Mouse (Mus musculus) embryo, embryonic 11.5 days (tissue): Measurements from ENCODE around the gene Cpa5.
A peak's percentile ranks its signal among the peaks of the same experiment; 100 is the strongest.

ENCODE experiments used
- DNase-seq: peaks from one replicate; pipeline ENCODE4 v3.0.0-alpha.2; 2012; ENCODE audit warnings: low read depth, low spot score

Cpa5 gene

DNA sequence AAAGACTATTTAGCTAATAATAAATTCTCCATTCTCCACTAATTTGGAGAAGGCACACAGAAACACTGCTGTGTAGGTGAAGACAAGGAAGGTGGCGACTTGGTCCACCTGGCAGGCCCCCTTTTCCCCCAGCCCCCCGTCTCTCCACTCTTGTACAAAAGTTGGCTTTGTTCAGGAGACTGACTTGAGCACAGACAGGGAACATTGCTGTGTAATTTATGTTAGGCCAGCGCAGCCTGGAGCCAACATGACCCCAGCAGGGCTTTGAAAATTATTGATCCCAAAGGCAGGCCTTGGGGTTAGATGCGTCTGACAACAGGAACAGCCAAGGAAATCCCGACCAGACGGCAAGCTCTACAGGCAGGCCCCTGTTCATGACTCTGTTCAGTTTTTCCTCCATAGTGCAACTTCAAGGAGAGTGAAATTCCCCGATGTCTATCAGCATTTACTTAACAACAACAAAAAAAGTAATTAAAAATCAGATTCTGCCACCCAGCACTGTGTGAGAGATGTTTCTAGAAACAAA lies 6.4 kb upstream of the Cpa5 start:
- no peak for DNase-seq

- DNase-seq, result no peak
Observed at GRCm38 (mm10) chr6:30605111-30605510, 5.7 kb upstream of the Cpa5 start.

- DNase-seq, result no peak
Observed at GRCm38 (mm10) chr6:30605672-30606071, 5.1 kb upstream of the Cpa5 start.

GRCm38 (mm10) chr6:30611212-30611611 lies 402 bp downstream of the Cpa5 start:
- DNase-seq, result no peak

- DNase-seq, result no peak
Observed at GRCm38 (mm10) chr6:30614251-30614650, 3.4 kb downstream of the Cpa5 start.

GRCm38 (mm10) chr6:30615741-30616140 lies 4.9 kb downstream of the Cpa5 start:
- DNase-seq, result no peak

- DNase-seq, result no peak
Observed at GRCm38 (mm10) chr6:30616491-30616941, 5.7 kb downstream of the Cpa5 start.

DNA sequence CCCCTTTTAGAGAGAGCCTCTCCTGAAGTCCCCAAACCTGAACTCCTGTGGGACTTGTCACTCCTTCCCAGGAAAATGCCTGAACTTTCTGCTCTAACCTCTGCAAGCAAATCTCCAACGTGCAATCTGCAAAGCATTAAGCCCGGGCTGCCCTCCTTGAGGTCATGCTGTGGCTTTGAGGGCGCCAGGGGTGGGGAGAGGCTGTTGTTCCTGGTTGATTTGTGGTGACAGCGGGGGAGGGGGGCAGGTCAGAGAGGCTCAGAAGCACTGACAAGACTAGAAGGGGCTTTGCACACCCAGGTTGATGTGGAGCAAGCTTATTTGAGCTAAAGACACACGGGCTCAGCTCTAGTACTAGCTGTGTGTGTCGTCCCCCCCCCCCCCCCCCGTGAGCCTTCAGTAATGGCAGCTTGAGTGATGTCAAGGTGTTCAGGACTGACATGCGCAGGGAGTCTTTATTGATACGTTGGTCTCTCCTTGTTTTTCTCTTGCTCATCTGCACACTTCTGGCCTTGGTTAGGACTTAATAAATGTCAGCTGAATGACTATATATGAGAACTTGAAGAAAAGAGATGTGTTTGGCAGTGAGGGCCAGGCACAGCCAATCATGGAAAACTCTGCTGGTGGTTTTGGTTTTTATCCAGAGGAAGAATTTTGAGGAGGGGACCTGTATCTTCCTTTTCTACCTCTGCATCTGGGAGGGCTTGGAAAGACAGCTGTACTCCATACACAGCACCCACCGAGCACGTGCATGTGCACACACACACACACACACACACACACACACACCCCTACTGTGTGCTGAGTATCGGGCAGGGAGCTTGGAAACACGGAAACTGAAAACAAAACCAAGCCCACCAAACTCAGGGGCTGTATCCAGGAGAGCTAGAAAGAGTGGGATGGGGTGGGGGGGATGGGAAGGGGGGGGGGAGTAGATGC lies 6.5 kb downstream of the Cpa5 start:
- peak; percentile 78 for DNase-seq

DNA sequence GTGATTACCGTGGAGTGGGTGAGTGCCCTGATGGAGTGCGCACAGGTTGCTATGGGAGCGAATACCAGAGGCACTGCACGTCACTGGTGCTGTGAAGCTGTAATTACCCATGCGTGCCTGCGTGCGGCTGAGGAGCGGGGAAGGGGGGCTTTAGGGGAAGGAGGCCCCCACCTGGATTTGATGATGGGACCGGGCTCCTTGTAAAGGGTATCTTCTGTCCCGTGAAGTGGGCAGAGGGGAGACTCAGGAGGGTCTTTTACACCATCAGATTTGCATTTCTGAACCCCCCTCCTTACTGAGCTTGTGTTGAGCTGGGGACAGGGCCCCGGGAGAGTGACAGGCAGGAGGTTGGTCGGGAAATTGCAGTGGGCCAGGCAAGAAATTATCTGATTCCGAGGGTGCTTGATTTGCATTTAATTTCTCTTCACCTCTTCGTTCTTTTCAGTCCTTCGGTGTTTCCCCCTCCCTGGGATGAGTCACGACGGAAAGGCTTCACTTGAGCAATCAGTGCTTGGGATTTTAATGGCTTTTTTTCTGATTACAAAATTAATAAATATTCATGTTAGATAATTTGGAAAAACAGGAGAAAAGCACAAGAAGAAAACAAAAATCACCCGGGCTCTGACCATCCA lies 7.3 kb downstream of the Cpa5 start:
- no peak for DNase-seq

GRCm38 (mm10) chr6:30618735-30619134 lies 7.9 kb downstream of the Cpa5 start:
- DNase-seq, result no peak

DNA sequence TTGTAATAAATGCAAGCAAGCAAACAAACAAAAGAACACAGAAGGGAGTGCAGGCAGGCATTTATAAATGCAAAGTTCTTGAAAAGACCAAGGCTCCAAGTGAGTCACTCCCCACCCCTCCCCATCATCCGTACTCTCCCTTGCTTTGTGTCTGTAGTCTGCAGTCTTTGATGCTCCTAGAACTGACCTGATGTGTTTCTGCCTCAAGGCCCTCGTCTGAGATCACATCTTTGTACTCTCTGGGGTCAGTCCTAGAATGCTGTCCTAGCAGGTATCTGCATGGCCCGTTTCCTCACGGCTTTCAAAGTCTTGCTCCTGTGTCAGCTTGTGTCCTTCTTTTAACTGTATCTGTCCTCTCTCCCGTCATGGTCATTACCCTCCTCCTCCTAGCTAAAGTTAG lies 8.8 kb downstream of the Cpa5 start:
- no peak for DNase-seq

DNA sequence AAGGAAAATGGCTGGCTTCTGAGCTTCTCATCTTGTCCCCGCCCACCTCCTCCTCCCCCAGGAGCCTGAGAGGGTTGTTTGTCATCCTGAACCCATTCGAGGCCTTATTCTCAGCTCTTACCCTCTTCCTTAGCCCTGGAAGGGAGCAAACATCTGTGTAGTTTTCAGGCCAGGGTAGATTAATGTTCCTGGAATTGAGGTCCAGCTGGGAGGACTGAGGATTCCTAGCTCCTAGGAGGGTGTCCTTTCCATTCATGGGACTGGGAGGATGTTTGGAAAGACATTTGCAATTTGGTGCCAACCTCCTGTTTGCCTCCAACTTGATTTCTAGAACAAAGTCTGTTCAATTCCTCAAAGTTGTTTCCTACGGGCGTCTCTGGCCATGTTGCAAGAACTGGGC lies 9.8 kb downstream of the Cpa5 start:
- no peak for DNase-seq

DNA sequence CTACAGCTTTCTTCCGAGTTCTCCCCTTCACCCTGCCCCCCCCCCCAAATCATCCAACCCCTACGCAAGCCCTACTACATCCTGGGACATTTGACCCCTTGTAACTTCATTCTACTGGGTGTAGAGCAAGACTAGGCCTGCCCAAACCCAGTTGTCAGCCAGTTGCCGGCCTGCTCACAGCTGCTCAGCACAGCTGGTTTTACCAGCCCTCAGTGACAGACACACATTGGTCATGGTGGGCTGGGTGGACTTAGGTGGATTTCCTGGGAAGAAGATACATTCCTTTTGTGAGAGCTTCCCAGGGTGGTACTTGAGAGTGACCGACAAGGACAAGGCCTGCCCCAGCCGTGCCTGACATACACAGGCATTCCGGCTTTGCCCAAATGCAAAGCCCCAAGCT lies 10.2 kb downstream of the Cpa5 start:
- DNase-seq, result no peak

DNA sequence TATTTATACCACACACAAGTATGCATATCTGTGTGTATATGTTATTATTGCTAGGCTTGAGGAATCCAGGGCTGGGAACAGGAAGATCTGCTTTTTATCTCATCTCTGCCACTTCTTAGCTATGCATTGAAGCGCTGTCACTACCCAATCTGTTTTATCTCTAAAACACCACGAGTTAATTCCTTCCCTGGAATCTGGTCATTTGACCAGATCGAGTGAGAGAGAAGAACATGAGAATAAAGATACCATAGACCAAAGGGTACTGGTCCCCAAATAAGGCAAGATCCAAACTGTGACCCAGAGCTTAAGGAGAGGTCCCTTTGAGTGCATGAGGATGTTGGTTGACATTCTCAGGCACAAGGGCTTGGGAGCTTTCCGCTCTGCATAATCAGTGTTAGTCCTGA lies 11.2 kb downstream of the Cpa5 start:
- DNase-seq, result no peak

DNA sequence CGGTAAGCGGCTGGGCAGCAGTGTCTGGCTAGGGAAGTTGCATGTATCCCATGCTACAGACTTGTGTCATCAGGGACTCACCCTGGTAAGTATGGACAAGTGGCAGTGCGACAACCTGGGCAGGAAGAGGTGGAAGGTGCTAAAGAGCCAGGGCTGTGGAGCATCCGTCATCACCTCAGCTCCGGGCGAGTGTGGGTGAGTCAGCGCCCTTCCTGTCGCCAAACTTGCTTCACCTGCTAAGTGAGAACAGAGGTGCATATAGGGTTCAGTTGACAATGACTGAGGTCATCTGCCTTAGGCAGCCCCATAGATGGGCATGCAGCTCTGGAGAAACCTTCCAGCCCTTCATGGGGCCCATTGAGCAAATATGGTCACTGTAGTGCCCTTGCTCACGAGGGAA lies 14.0 kb downstream of the Cpa5 start:
- no peak for DNase-seq

GRCm38 (mm10) chr6:30628152-30628551 lies 17.3 kb downstream of the Cpa5 start:
- no peak for DNase-seq

- DNase-seq, result no peak
Observed at GRCm38 (mm10) chr6:30629989-30630388, 19.2 kb downstream of the Cpa5 start.

DNA sequence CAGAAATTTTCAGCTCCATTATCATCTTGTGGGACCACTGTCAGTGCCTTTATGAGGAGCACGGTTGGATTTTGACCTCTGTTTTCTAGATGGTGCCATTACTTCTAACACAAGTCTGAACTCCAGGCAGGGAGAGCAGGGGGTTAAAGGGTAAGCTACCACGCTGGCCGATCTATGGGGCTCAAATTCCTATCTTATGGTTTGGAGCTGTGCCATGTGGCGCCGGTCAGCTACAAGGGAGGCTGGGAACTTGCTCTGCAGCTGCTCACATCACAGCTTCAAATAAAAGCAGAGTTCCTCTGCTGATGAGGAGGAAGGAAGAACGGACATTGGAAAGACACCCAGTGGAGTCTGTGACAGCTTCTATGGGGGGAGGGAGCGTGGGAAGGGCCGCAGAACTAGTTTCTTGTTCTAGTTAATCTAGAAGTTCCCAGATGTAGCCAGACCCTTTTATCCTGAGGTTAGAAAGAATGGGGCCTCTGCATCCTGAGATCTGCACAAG lies 24.6 kb downstream of the Cpa5 start:
- DNase-seq, result no peak

DNA sequence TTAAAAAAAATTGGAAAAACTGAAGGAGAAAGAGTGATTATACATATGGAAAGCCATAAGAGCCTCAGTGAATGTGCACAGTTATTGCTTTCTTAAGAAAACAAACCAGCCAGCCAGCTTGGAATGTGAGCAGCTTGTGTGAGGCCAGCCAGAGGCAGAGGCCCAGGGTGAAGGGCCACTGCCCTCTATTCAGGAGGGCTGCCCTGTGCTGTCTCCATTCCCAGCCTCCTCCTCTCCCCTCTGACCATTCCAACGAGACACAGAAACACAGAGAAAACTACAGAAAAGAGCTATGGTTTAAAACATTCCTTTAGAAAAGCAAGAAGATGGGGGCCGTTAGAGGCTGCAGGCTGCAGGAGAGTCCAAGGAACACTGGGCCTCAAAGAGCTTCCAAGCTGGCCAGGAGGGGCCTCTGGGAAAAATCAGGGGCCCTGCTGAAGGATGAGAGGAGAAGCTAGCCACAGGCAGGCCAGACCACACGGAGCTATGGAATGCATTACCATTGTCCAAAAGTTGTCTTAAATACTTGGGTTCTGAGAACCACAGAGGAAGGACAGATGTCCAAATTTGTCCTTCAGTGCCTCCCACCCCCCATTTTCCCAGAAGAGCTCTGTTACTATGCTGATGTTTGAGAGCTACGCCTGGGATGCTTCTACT lies 25.5 kb downstream of the Cpa5 start:
- DNase-seq, result no peak

DNA sequence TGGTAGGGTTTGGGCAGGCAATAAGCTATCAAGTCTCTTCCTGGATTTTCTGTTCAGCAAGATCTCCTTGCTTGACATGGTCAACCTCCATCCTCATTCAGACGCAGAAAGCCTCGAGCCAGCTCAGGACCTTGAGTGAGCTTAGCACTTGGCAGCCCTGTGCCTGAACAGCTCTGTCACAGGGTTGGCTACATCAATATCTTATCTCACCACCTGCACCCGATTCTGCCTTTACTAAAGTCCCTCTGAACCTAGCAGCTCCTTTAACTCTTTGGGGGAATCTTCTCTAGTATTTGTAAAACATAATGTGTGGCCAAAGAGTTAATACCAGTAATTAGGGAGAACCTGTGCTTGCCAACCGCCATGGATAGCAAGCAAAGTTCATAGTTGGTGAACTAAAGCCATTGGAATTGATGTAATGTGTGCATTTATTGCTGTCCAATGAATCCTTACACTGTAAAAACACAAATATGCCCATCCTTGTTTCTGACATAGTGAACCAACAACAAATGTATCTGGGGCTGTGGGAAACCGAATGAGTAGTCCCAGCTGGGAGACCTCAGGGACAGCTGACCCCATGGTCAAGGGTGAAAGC lies 28.0 kb downstream of the Cpa5 start, which contains the start of gene Cpa1:
Gene Cpa1, plus strand, starts transcription at position 545 of the 595 bp plus-strand sequence.
- DNase-seq, result no peak

- DNase-seq, result no peak
Observed at GRCm38 (mm10) chr6:30643694-30644460, 33.1 kb downstream of the Cpa5 start.
